Mouse (Mus musculus) olfactory bulb, adult 2 months (tissue): ENCODE data around the gene Idh2. TPM values are rescaled to one million over a fixed set of nuclear protein-coding genes. Genes with fewer than 3 reads are reported as not detected.

Source experiments
- H3K27ac ChIP-seq: fragments of 200-500 bp; 2 replicates; pipeline ENCODE4 v1.5.1; 2012; ENCODE audit warnings: low read depth, low read length; ENCODE audit not compliant: insufficient read depth
- H3K4me1 ChIP-seq: fragments of 200-500 bp; 2 replicates; pipeline ENCODE4 v1.6.1; 2012; ENCODE audit warnings: low read length; ENCODE audit not compliant: control insufficient read depth, insufficient read depth
- H3K4me3 ChIP-seq: fragments of 200-500 bp; 2 replicates; pipeline ENCODE4 v1.5.1; 2012; ENCODE audit warnings: mild to moderate bottlenecking, low read depth, low read length, moderate library complexity; ENCODE audit not compliant: insufficient read depth
- CTCF ChIP-seq: fragments of 200-500 bp; IDR thresholded peaks from 2 replicates; pipeline ENCODE4 v1.5.1; 2012; ENCODE audit warnings: low read depth, mild to moderate bottlenecking, low read length, moderate library complexity; ENCODE audit not compliant: insufficient read depth
- POLR2A ChIP-seq: fragments of 200-500 bp; IDR thresholded peaks from 2 replicates; pipeline ENCODE4 v1.6.1; 2012; ENCODE audit warnings: mild to moderate bottlenecking, low read depth, low read length, moderate library complexity; ENCODE audit not compliant: insufficient read depth
- WGBS: fragments of 180-500 bp; shearing (Covaris S2); methylation state at CpG from one replicate; pipeline ENCODE4 v1.1.7; 2018; 5-methylcytosine and 5-hydroxymethylcytosine counted together
- polyA plus RNA-seq: library from polyadenylated mRNA; stranded (reverse); fragments of >200 nt; gene quantifications from 2 replicates; pipeline ENCODE4 v1.2.4, GENCODE M21; 2012; ENCODE audit warnings: low replicate concordance; ENCODE audit not compliant: missing spikeins, insufficient read depth, insufficient read length

The Idh2 gene
- not detected in 2 replicates for polyA plus RNA-seq

- H3K4me1 ChIP-seq, result peaks cover 24% of the 10 kb centered on the region
- H3K27ac ChIP-seq, result peak within 1 kb of the TSS; percentile 83
- peak within 1 kb of the TSS; percentile 86 for H3K4me3 ChIP-seq
- under 1% methylated on average over 29 of the region's 29 CpGs for WGBS
- peak; percentile 87 for TF ChIP-seq POLR2A
- no peak for TF ChIP-seq CTCF
Measured at GRCm38 (mm10) chr7:80115224-80115590, at the start of gene Idh2. Gene Idh2, minus strand, starts transcription at chr7:80115392.

- TF ChIP-seq CTCF (no peak), POLR2A (no peak)
- Histone ChIP-seq H3K27ac (no peak overlapping the region), H3K4me1 (peaks cover 10% of the 10 kb centered on the region), H3K4me3 (no peak overlapping the region)
- 64% methylated on average over 8 of the region's 8 CpGs for WGBS
Measured at GRCm38 (mm10) chr7:80160945-80161306, 45.7 kb upstream of the Idh2 start.

- Histone ChIP-seq H3K27ac (no peak overlapping the region), H3K4me3 (no peak overlapping the region), H3K4me1 (peaks cover 10% of the 10 kb centered on the region; the same call in 1 of the 2 replicates)
- no peak for TF ChIP-seq POLR2A
- no peak for TF ChIP-seq CTCF
- WGBS, result 62% methylated on average over 7 of the region's 7 CpGs
Measured at GRCm38 (mm10) chr7:80160293-80160944, 45.2 kb upstream of the Idh2 start.

GRCm38 (mm10) chr7:80158496-80159268, 43.5 kb upstream of the Idh2 start:
- no peak for TF ChIP-seq CTCF
- TF ChIP-seq POLR2A, result no peak
- Histone ChIP-seq H3K4me1 (peaks cover 10% of the 10 kb centered on the region; the same call in 1 of the 2 replicates), H3K27ac (no peak overlapping the region), H3K4me3 (no peak overlapping the region)
- WGBS, result 96% methylated on average over 8 of the region's 8 CpGs

GRCm38 (mm10) chr7:80156711-80157227, 41.6 kb upstream of the Idh2 start:
- Histone ChIP-seq H3K27ac (no peak overlapping the region), H3K4me3 (no peak overlapping the region), H3K4me1 (peaks cover 10% of the 10 kb centered on the region; the same call in 1 of the 2 replicates)
- WGBS, result 50% methylated on average over 13 of the region's 13 CpGs
- no peak; the same call in 1 of the 2 replicates for TF ChIP-seq CTCF
- TF ChIP-seq POLR2A, result no peak

- H3K27ac ChIP-seq, result no peak overlapping the region
- no peak for TF ChIP-seq POLR2A
- TF ChIP-seq CTCF, result no peak
- H3K4me1 ChIP-seq, result 0 out of 2 replicates have a peak, but pooled peaks cover 4% of the 10 kb centered on the region
- H3K4me3 ChIP-seq, result no peak overlapping the region
- WGBS, result 84% methylated on average over 3 of the region's 3 CpGs
Measured at GRCm38 (mm10) chr7:80154689-80155088, 39.5 kb upstream of the Idh2 start.

- 94% methylated on average over 8 of the region's 8 CpGs for WGBS
- H3K4me1 ChIP-seq, result peaks cover 6% of the 10 kb centered on the region; the same call in 1 of the 2 replicates
- H3K27ac ChIP-seq, result no peak overlapping the region
- no peak for TF ChIP-seq CTCF
- TF ChIP-seq POLR2A, result no peak
- H3K4me3 ChIP-seq, result no peak overlapping the region
Measured at GRCm38 (mm10) chr7:80152756-80153155, 37.6 kb upstream of the Idh2 start.

- Histone ChIP-seq H3K27ac (no peak overlapping the region), H3K4me3 (no peak overlapping the region), H3K4me1 (peaks cover 6% of the 10 kb centered on the region; the same call in 1 of the 2 replicates)
- TF ChIP-seq CTCF (no peak), POLR2A (no peak)
- WGBS, result 70% methylated on average over 6 of the region's 6 CpGs
Measured at GRCm38 (mm10) chr7:80152152-80152551, 37.0 kb upstream of the Idh2 start.

- WGBS, result 15% methylated on average over 9 of the region's 9 CpGs
- Histone ChIP-seq H3K4me1 (peaks cover 2% of the 10 kb centered on the region; the same call in 1 of the 2 replicates), H3K27ac (0 out of 2 replicates have a peak overlapping the region, but pooled peaks have one; percentile 1), H3K4me3 (peak overlapping the region; percentile 9; the same call in 1 of the 2 replicates)
- no peak for TF ChIP-seq POLR2A
- TF ChIP-seq CTCF, result no peak
Measured at GRCm38 (mm10) chr7:80149356-80149755, 34.2 kb upstream of the Idh2 start.
